Mouse (Mus musculus) embryonic facial prominence, embryonic 15.5 days (tissue): ENCODE data around the gene Fli1. TPM values are rescaled to one million over a fixed set of nuclear protein-coding genes. Genes with fewer than 3 reads are reported as not detected.
A peak's percentile ranks its signal among the peaks of the same experiment; 100 is the strongest.

ENCODE experiments used
- ATAC-seq: fragments of 200-750 bp; cut with Nextera tagmentation; 2 replicates; pipeline ENCODE4 v1.8.0; 2017; ENCODE audit warnings: low read depth, moderate TSS enrichment; ENCODE audit not compliant: insufficient number of reproducible peaks, low FRiP score, low TSS enrichment
- H3K27ac ChIP-seq: fragments of 300-500 bp; sonication (generic); replicated peaks from 2 replicates; pipeline ENCODE4 v1.5.1; 2015; ENCODE audit warnings: mild to moderate bottlenecking, inconsistent platforms
- H3K27me3 ChIP-seq: fragments of 300-500 bp; sonication (generic); 2 replicates; pipeline ENCODE4 v1.6.1; 2015; ENCODE audit warnings: inconsistent platforms
- H3K36me3 ChIP-seq: fragments of 300-500 bp; sonication (generic); 2 replicates; pipeline ENCODE4 v1.6.1; 2015; ENCODE audit warnings: mild to moderate bottlenecking, inconsistent platforms
- H3K4me1 ChIP-seq: fragments of 300-500 bp; sonication (generic); 2 replicates; pipeline ENCODE4 v1.6.1; 2015; ENCODE audit warnings: inconsistent platforms
- H3K4me2 ChIP-seq: fragments of 300-500 bp; sonication (generic); replicated peaks from 2 replicates; pipeline ENCODE4 v1.6.1; 2015; ENCODE audit warnings: mild to moderate bottlenecking, inconsistent platforms
- H3K4me3 ChIP-seq: fragments of 300-500 bp; sonication (generic); replicated peaks from 2 replicates; pipeline ENCODE4 v1.5.1; 2015; ENCODE audit warnings: mild to moderate bottlenecking, inconsistent platforms
- H3K9ac ChIP-seq: fragments of 300-500 bp; sonication (generic); 2 replicates; pipeline ENCODE4 v1.6.1; 2015; ENCODE audit warnings: inconsistent platforms
- H3K9me3 ChIP-seq: fragments of 300-500 bp; sonication (generic); replicated peaks from 2 replicates; pipeline ENCODE4 v1.6.1; 2016; ENCODE audit warnings: inconsistent platforms
- WGBS: fragments of 180-500 bp; shearing (Covaris S2); methylation state at CpG from one replicate; pipeline ENCODE4 v1.1.7; 2015; 5-methylcytosine and 5-hydroxymethylcytosine counted together
- polyA plus RNA-seq: library from polyadenylated mRNA; unstranded; fragments of >200 nt; fragmentation: Nextera tagmentation; extraction: Ambion mirVana; gene quantifications from 2 replicates; pipeline ENCODE4 v1.2.1, GENCODE M21; 2015

The Fli1 gene
- polyA plus RNA-seq, 1 experiment from 2014 or later = 18.2 TPM

DNA sequence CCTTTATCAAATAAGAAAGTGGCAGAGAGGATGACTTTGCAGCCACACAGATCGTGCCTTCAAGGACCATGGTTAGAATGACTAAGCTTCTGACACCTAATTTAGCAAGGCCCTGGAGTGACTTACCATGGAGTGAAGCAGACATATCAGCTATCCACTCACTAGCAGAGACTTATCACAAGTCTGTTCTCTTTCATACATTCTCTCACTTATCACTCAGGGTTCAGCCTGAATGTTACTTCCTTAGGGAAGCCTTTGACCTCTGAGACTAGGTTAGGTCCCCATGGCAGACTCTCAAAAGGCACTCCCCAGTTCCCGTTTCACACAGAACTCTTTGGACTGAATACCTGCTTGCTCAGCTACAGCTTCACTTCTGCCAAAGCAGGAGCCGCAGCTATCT lies 21.3 kb downstream of the Fli1 start:
- Histone ChIP-seq H3K4me1 (peaks cover 15% of the 10 kb centered on the region), H3K4me3 (no peak overlapping the region), H3K9ac (no peak overlapping the region), H3K4me2 (no peak overlapping the region), H3K27me3 (no peaks in the 10 kb centered on the region), H3K36me3 (no peaks in the 10 kb centered on the region), H3K9me3 (no peaks in the 10 kb centered on the region), H3K27ac (no peak overlapping the region)
- ATAC-seq = no peak
- WGBS = 73% methylated on average over 3 of the region's 3 CpGs

DNA sequence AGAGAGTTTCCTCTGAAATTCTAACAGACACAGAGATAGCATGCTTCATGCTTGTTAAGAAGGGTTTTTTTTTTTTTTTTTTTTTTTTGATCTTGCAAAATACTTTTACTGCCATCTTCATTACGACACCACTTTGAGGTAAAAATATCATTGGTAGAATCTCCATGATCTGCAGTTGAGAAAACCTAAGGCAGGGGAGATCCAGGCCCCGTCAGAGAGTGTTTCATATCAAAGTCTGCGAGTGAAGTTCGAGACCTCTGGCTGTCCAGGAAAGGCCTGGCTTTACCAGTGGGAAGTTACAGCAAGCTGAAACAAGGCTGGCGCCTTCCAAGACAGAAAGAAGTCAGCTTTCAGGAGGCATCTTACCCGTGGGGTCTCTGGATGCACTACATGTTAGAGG lies 21.8 kb downstream of the Fli1 start:
- no peak for ATAC-seq
- 73% methylated on average over 6 of the region's 6 CpGs for WGBS

DNA sequence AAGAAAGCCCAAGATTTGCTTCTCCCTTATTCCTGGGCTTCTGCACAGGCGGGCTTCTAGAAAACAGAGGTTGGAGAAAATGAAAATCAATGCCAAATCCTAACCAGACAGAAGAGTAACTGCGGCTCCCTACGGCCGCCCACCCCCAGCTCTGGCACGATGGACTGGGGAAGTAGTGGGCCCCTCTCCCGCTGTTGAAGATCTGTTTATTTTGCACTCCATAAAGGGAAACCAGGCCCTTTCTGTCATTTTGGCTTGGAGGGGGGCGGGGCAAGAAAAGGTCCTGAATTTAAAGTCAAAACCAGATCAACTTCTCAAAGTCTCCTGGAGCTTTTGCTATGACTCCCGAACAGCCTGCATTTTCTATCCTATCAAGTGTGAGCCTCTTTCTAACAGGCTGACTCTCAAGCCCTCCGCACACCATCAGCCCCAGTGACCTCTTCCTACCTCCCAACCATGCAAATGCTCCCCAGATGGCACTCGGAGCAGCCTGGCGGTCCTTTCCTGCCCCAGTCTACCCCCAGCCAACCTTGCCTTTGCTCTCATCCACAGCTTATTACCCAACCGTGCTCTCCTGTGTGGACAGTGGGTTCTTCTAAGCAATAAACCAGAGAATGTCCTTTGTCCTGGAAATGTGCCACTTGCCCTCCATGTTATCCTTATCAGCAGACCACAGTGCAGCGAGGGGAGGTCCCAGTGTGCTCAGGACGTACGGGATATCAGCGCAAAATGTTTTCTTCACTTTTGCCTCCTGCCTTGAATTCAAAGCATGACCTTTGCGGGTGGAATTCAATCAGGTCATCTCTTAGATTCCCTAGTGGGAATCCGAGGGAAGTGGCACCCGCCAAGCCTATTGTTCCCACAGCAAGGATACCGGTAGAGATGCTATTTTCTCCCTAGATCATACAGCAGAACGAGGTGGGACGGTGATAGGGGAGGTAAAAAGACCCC lies 23.3 kb downstream of the Fli1 start:
- peak; percentile 20; the same call in 1 of the 2 replicates for ATAC-seq
- H3K4me3 ChIP-seq = no peak overlapping the region
- H3K9me3 ChIP-seq = no peaks in the 10 kb centered on the region
- no peaks in the 10 kb centered on the region for H3K36me3 ChIP-seq
- peaks cover 19% of the 10 kb centered on the region for H3K4me1 ChIP-seq
- peak overlapping the region; percentile 23; the same call in 1 of the 2 replicates for H3K4me2 ChIP-seq
- H3K27ac ChIP-seq = peak overlapping the region; percentile 77
- 47% methylated on average over 22 of the region's 22 CpGs for WGBS
- H3K27me3 ChIP-seq = no peaks in the 10 kb centered on the region
- no peak overlapping the region for H3K9ac ChIP-seq

More for the DNA sequence above, 21.8 kb downstream of the Fli1 start:
- Histone ChIP-seq H3K4me3 (no peak overlapping the region), H3K9ac (no peak overlapping the region), H3K27ac (no peak overlapping the region), H3K36me3 (no peaks in the 10 kb centered on the region), H3K27me3 (no peaks in the 10 kb centered on the region), H3K4me1 (peaks cover 15% of the 10 kb centered on the region), H3K4me2 (no peak overlapping the region), H3K9me3 (no peaks in the 10 kb centered on the region)

DNA sequence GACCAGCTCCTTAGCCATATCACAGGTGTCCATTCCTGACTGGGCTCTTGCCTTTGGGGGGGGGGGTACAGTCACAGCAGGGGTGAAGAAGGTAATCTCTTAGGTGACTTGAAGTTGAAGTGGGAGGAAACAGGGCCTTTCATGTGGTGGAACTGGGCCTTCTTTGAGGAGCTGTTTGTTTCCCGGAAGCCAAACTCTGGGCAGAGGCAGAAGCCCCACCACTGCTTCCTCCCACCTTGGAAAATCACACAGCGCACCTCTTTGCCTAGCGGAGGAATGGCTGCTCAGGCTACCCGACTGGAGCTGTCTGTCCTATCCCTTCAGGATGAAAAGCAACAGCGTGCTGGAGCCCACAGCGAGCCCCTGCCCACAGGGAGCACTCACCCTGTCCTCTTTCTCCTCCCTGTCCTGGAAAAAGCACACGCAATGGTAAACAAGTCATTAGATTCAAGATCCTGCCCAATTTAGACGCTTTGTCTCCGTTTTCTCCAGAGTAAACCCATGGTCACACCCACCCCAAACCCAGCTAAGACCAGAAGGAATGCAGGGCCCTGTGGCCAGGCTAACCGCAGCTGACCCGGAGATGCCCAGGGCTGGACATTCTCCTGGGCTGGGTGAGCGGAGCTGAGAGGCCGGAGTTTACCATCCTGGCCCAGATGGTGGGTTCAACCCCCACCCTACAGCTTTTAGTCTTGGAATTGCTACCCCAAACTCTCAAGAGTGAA lies 24.1 kb downstream of the Fli1 start:
- ATAC-seq = peak; percentile 39
- peaks cover 23% of the 10 kb centered on the region for H3K4me1 ChIP-seq
- no peaks in the 10 kb centered on the region for H3K9me3 ChIP-seq
- H3K9ac ChIP-seq = no peak overlapping the region
- H3K4me3 ChIP-seq = no peak overlapping the region
- peak overlapping the region; percentile 77 for H3K27ac ChIP-seq
- H3K4me2 ChIP-seq = peak overlapping the region; percentile 23; the same call in 1 of the 2 replicates
- no peaks in the 10 kb centered on the region for H3K27me3 ChIP-seq
- WGBS = 52% methylated on average over 13 of the region's 13 CpGs
- no peaks in the 10 kb centered on the region for H3K36me3 ChIP-seq

DNA sequence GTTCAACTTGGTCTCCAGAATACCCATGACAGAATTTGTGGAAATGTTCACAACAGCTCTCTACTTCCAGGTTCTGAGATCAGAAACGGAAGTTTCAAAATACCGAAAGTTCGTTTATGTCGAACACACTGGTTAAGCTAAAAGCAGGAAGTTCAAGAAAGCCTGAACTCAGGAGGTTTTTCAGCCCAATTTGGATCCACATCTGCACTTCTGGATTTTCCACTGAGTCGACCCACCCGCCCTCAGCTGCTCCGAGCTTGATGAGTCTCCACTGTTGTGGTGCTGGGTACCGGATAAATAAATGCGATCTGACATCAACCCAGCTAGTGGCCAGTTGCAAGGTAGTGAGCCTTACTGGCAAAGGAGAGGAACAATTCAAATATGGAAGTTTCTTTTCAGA lies 26.0 kb downstream of the Fli1 start:
- 62% methylated on average over 9 of the region's 9 CpGs for WGBS
- no peaks in the 10 kb centered on the region for H3K36me3 ChIP-seq
- no peak overlapping the region for H3K9ac ChIP-seq
- peaks cover 23% of the 10 kb centered on the region for H3K4me1 ChIP-seq
- peak overlapping the region; percentile 63 for H3K27ac ChIP-seq
- H3K27me3 ChIP-seq = no peaks in the 10 kb centered on the region
- no peak overlapping the region for H3K4me2 ChIP-seq
- no peaks in the 10 kb centered on the region for H3K9me3 ChIP-seq
- H3K4me3 ChIP-seq = no peak overlapping the region
- ATAC-seq = no peak

DNA sequence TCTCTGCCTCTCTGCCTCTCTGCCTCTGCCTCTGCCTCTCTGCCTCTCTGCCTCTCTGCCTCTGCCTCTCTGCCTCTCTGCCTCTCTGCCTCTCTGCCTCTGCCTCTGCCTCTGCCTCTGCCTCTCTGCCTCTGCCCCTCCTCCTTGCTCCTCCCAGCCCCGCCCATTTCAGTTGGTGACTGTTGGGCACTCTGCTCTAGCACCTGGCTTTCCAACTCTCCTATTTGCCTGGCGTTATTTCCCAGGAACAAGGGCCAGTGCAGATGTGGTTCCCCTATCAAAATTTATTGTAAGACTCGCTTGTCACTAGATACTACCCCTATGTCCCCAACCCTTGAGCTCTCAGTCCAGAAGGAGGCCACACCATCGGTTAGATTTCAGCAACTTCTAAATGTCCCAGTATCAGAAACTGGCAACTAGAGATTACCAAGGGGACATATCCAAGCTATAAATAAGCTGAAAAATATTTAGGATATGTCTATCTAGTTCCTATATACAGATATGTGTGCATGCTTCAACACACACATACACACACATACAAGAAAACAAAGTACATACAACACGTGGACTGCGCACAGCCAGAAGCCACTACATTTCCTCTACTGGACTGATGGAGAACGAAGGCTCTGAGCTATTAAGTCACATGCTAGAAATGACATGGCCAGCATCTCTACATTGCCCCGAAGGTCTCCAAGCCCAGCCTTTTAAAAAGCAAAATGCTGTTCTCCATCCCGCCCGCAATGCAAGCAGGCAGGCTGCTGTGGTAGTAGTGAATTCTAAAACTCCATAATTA lies 26.6 kb downstream of the Fli1 start:
- no peak overlapping the region for H3K4me3 ChIP-seq
- WGBS = 75% methylated on average over 10 of the region's 10 CpGs
- peaks cover 23% of the 10 kb centered on the region for H3K4me1 ChIP-seq
- H3K36me3 ChIP-seq = no peaks in the 10 kb centered on the region
- H3K27me3 ChIP-seq = no peaks in the 10 kb centered on the region
- no peak overlapping the region for H3K4me2 ChIP-seq
- H3K27ac ChIP-seq = peak overlapping the region; percentile 63
- H3K9ac ChIP-seq = no peak overlapping the region
- H3K9me3 ChIP-seq = no peaks in the 10 kb centered on the region
- no peak for ATAC-seq

DNA sequence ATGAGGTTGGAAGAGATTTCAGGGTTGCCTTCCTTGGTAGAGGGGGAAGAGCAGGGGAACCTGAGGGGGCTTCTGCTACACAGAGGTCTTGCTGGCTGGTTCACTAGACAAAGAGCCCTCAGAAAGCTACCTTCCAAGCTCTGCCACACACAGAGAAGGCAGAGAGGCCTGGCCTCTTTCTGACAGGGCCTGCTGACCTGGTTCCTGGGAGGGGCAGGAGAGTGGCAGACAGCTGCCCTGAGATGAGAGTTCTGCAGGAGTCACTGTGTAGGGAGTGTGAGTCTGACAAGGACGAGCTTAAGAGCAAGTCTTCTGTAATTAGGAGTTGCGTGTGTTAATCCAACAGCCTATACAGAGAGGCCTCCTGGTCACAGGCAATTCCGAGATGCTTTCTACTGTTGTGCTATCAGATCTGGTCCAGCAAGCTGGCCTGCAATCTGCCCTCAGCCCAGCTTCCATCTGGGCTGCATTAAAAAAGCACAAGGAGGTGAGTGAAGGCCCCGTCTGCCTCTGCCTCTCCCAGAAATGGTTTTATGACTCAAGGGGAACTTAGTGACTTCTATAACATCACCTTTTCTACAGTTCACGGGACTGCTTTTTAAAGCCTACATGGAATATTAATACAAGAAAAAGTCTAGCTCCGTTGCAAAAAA lies 28.1 kb downstream of the Fli1 start:
- ATAC-seq = no peak
- no peak overlapping the region for H3K9ac ChIP-seq
- no peak overlapping the region for H3K27ac ChIP-seq
- no peak overlapping the region for H3K4me2 ChIP-seq
- no peaks in the 10 kb centered on the region for H3K36me3 ChIP-seq
- H3K4me3 ChIP-seq = no peak overlapping the region
- H3K4me1 ChIP-seq = peaks cover 24% of the 10 kb centered on the region
- H3K27me3 ChIP-seq = no peaks in the 10 kb centered on the region
- 52% methylated on average over 6 of the region's 6 CpGs for whole genome bisulfite sequencing
- no peaks in the 10 kb centered on the region for H3K9me3 ChIP-seq

DNA sequence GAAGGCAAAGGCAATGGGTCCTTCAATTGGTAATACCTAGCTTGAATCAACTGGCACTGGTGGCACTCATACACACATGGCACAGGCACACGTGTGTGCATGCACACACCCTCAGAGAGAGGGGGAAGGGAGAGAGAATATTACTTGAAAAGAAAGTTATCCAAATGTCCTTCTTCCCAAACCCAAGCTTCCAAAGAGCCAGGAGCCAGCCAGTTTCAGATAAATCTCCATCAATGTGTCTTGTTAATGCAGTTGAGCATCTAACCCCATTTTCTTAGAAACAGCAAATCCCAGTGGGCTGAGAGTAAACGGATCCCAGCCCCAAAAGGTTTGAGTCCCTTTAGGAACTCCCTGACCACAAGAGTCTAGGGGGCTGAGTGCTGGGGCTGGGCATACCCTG lies 29.2 kb downstream of the Fli1 start:
- Histone ChIP-seq H3K4me1 (peaks cover 17% of the 10 kb centered on the region), H3K9me3 (no peaks in the 10 kb centered on the region), H3K4me2 (no peak overlapping the region), H3K4me3 (no peak overlapping the region), H3K9ac (no peak overlapping the region), H3K27ac (no peak overlapping the region), H3K27me3 (no peaks in the 10 kb centered on the region), H3K36me3 (no peaks in the 10 kb centered on the region)
- no peak for ATAC-seq
- WGBS = 40% methylated on average over 2 of the region's 2 CpGs

DNA sequence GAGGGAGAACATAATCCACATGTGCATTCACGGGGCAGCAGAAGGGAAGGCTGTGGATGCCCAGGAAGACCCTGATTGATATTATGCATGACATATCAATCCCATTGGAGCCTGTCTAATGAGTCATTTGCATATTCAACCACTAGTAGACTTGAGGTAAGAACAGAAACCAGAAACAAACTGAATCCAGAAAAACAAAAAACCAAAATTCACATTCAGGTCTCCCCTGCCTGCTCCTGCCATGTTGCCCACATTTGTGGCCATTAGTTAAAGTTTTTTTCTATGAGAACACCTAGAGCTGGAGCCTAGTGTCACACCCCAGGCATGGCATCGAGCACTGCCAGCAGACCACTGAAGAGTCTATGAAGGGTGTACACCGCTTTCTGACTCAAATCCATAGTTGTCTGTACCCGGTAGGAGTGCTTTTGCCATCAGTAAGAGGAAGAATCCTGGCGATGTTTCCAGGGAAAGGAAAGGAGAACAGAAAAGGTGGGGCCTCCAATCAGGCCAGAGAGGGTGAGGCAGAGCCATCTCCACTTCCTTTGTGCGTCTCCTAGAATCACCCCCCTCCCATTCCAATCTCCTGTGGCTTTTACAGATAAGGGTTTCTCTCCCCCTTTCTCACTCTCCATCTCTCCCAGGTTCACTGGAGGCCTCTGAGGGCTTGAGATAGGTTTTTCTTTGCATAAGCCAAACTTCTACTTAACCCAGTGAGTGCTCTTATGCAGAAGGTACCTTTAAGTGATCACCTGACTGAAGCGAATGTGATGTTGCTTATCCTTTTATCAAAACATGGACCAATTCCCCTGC lies 32.0 kb downstream of the Fli1 start:
- ATAC-seq = no peak
- Histone ChIP-seq H3K27ac (no peak overlapping the region), H3K9me3 (no peaks in the 10 kb centered on the region), H3K36me3 (no peaks in the 10 kb centered on the region), H3K4me3 (no peak overlapping the region), H3K4me2 (no peak overlapping the region), H3K9ac (no peak overlapping the region), H3K4me1 (peaks cover 35% of the 10 kb centered on the region; the same call in 1 of the 2 replicates), H3K27me3 (no peaks in the 10 kb centered on the region)
- 78% methylated on average over 7 of the region's 7 CpGs for WGBS

DNA sequence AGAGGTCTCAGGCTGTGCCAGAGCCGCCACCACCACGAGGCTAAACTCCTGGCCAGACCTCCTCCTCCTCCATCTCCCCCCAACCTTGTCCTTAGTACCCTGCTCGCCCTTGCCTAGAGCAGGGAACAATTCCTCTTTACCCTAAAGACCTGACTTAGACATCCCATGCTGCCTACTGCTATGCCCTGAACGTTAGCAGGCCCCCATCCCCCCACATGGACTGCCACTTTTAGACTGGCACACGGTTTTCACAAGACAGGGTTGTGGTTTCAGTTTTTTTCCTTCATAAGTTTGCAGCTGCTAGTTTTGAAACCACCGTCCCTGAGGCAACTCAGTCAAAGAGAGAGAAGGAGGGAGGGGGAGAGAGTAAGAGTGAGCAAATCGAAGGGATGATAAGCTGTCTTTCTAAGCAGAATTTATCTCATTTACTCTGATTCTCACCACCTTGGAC lies 32.9 kb downstream of the Fli1 start:
- WGBS = 27% methylated on average over 7 of the region's 7 CpGs
- Histone ChIP-seq H3K27ac (no peak overlapping the region), H3K9me3 (no peaks in the 10 kb centered on the region), H3K4me3 (no peak overlapping the region), H3K36me3 (no peaks in the 10 kb centered on the region), H3K4me2 (no peak overlapping the region), H3K27me3 (no peaks in the 10 kb centered on the region), H3K4me1 (peaks cover 35% of the 10 kb centered on the region; the same call in 1 of the 2 replicates), H3K9ac (no peak overlapping the region)
- no peak for ATAC-seq
